Mouse (Mus musculus) stomach, embryonic 16.5 days (tissue): ENCODE data around the gene Ppp2r5a. TPM values are rescaled to one million over a fixed set of nuclear protein-coding genes. Genes with fewer than 3 reads are reported as not detected.

Experiments
- ATAC-seq: fragments of 200-750 bp; cut with Nextera tagmentation; 2 replicates; pipeline ENCODE4 v1.8.0; 2017; ENCODE audit warnings: moderate number of reproducible peaks, moderate TSS enrichment; ENCODE audit not compliant: insufficient read depth, low FRiP score
- H3K27ac ChIP-seq: fragments of 300-500 bp; sonication (generic); 2 replicates; pipeline ENCODE4 v1.5.1; 2014; ENCODE audit warnings: low read length
- H3K27me3 ChIP-seq: fragments of 300-500 bp; sonication (generic); 2 replicates; pipeline ENCODE4 v1.6.1; 2014; ENCODE audit warnings: low read length, control low read depth, mixed read lengths; ENCODE audit not compliant: control insufficient read depth, insufficient read depth
- H3K36me3 ChIP-seq: fragments of 300-500 bp; sonication (generic); 2 replicates; pipeline ENCODE4 v1.6.1; 2014; ENCODE audit warnings: low read length; ENCODE audit not compliant: control insufficient read depth, insufficient read depth
- H3K4me1 ChIP-seq: fragments of 300-500 bp; sonication (generic); 2 replicates; pipeline ENCODE4 v1.6.1; 2014; ENCODE audit warnings: low read length, control low read depth, mixed read lengths; ENCODE audit not compliant: control insufficient read depth, insufficient read depth
- H3K4me2 ChIP-seq: fragments of 300-500 bp; sonication (generic); 2 replicates; pipeline ENCODE4 v1.6.1; 2014; ENCODE audit warnings: low read depth, low read length, mixed read lengths
- H3K4me3 ChIP-seq: fragments of 300-500 bp; sonication (generic); replicated peaks from 2 replicates; pipeline ENCODE4 v1.5.1; 2014; ENCODE audit warnings: mild to moderate bottlenecking, low read length
- H3K9ac ChIP-seq: fragments of 300-500 bp; sonication (generic); 2 replicates; pipeline ENCODE4 v1.6.1; 2014; ENCODE audit warnings: low read length
- H3K9me3 ChIP-seq: fragments of 300-500 bp; sonication (generic); replicated peaks from 2 replicates; pipeline ENCODE4 v1.6.1; 2016; ENCODE audit warnings: low read length, control low read depth; ENCODE audit not compliant: control insufficient read depth
- WGBS: fragments of 180-500 bp; shearing (Covaris S2); extraction: QIAGEN DNeasy Blood & Tissue Kit; methylation state at CpG from one replicate; pipeline ENCODE4 v1.1.7; 2014; 5-methylcytosine and 5-hydroxymethylcytosine counted together
- polyA plus RNA-seq: library from polyadenylated mRNA; unstranded; fragments of >200 nt; fragmentation: Nextera tagmentation; extraction: Ambion mirVana; gene quantifications from 2 replicates; pipeline ENCODE4 v1.2.1, GENCODE M21; 2015

The Ppp2r5a gene
- polyA plus RNA-seq, 1 experiment from 2014 or later: 14.7 TPM

GRCm38 (mm10) chr1:191375644-191375998 lies 27.5 kb downstream of the Ppp2r5a start:
- H3K36me3 ChIP-seq: no peaks in the 10 kb centered on the region
- ATAC-seq: no peak
- no peaks in the 10 kb centered on the region for H3K9me3 ChIP-seq
- no peak overlapping the region for H3K9ac ChIP-seq
- no peak overlapping the region for H3K27ac ChIP-seq
- no peaks in the 10 kb centered on the region for H3K27me3 ChIP-seq
- 83% methylated on average over 5 of the region's 5 CpGs for WGBS
- H3K4me2 ChIP-seq: no peak overlapping the region
- H3K4me3 ChIP-seq: no peak overlapping the region
- H3K4me1 ChIP-seq: no peaks in the 10 kb centered on the region

GRCm38 (mm10) chr1:191374993-191375643 lies 28.0 kb downstream of the Ppp2r5a start:
- 82% methylated on average over 10 of the region's 10 CpGs for WGBS
- Histone ChIP-seq H3K36me3 (no peaks in the 10 kb centered on the region), H3K27ac (no peak overlapping the region), H3K4me2 (no peak overlapping the region), H3K4me3 (no peak overlapping the region), H3K27me3 (no peaks in the 10 kb centered on the region), H3K9ac (no peak overlapping the region), H3K9me3 (no peaks in the 10 kb centered on the region), H3K4me1 (no peaks in the 10 kb centered on the region)
- no peak for ATAC-seq

- H3K9ac ChIP-seq: no peak overlapping the region
- H3K36me3 ChIP-seq: 0 out of 2 replicates have a peak, but pooled peaks cover 3% of the 10 kb centered on the region
- no peaks in the 10 kb centered on the region for H3K27me3 ChIP-seq
- H3K27ac ChIP-seq: no peak overlapping the region
- H3K4me2 ChIP-seq: no peak overlapping the region
- ATAC-seq: no peak
- H3K4me3 ChIP-seq: no peak overlapping the region
- H3K9me3 ChIP-seq: no peaks in the 10 kb centered on the region
- no peaks in the 10 kb centered on the region for H3K4me1 ChIP-seq
These were observed 33.9 kb downstream of the Ppp2r5a start for GRCm38 (mm10) chr1:191369140-191369539.

GRCm38 (mm10) chr1:191368193-191368592 lies 34.9 kb downstream of the Ppp2r5a start:
- WGBS: 77% methylated on average over 4 of the region's 4 CpGs

GRCm38 (mm10) chr1:191364477-191364876 lies 38.6 kb downstream of the Ppp2r5a start:
- H3K4me1 ChIP-seq: no peaks in the 10 kb centered on the region
- H3K4me2 ChIP-seq: no peak overlapping the region
- ATAC-seq: no peak
- no peaks in the 10 kb centered on the region for H3K27me3 ChIP-seq
- H3K9ac ChIP-seq: no peak overlapping the region
- H3K36me3 ChIP-seq: 0 out of 2 replicates have a peak, but pooled peaks cover 5% of the 10 kb centered on the region
- 75% methylated on average over 4 of the region's 4 CpGs for WGBS
- no peaks in the 10 kb centered on the region for H3K9me3 ChIP-seq
- H3K27ac ChIP-seq: no peak overlapping the region
- H3K4me3 ChIP-seq: no peak overlapping the region

More at GRCm38 (mm10) chr1:191368193-191368592, 34.9 kb downstream of the Ppp2r5a start:
- H3K4me2 ChIP-seq: no peak overlapping the region
- no peak overlapping the region for H3K27ac ChIP-seq
- H3K9me3 ChIP-seq: no peaks in the 10 kb centered on the region
- no peaks in the 10 kb centered on the region for H3K27me3 ChIP-seq
- H3K4me1 ChIP-seq: no peaks in the 10 kb centered on the region
- 0 out of 2 replicates have a peak, but pooled peaks cover 3% of the 10 kb centered on the region for H3K36me3 ChIP-seq
- H3K4me3 ChIP-seq: no peak overlapping the region
- ATAC-seq: no peak
- no peak overlapping the region for H3K9ac ChIP-seq

GRCm38 (mm10) chr1:191362412-191362811 lies 40.7 kb downstream of the Ppp2r5a start:
- H3K27me3 ChIP-seq: no peaks in the 10 kb centered on the region
- H3K9ac ChIP-seq: no peak overlapping the region
- no peaks in the 10 kb centered on the region for H3K4me1 ChIP-seq
- H3K27ac ChIP-seq: no peak overlapping the region
- H3K4me3 ChIP-seq: no peak overlapping the region
- 83% methylated on average over 6 of the region's 6 CpGs for WGBS
- no peak overlapping the region for H3K4me2 ChIP-seq
- H3K9me3 ChIP-seq: no peaks in the 10 kb centered on the region
- 0 out of 2 replicates have a peak, but pooled peaks cover 10% of the 10 kb centered on the region for H3K36me3 ChIP-seq
- no peak for ATAC-seq

GRCm38 (mm10) chr1:191359478-191359877 lies 43.6 kb downstream of the Ppp2r5a start:
- Histone ChIP-seq H3K4me2 (no peak overlapping the region), H3K27me3 (no peaks in the 10 kb centered on the region), H3K36me3 (0 out of 2 replicates have a peak, but pooled peaks cover 15% of the 10 kb centered on the region), H3K9ac (no peak overlapping the region), H3K27ac (no peak overlapping the region), H3K9me3 (no peaks in the 10 kb centered on the region), H3K4me3 (no peak overlapping the region), H3K4me1 (no peaks in the 10 kb centered on the region)
- WGBS: 85% methylated on average over 7 of the region's 7 CpGs
- no peak for ATAC-seq

- no peak overlapping the region for H3K27ac ChIP-seq
- H3K27me3 ChIP-seq: no peaks in the 10 kb centered on the region
- H3K9me3 ChIP-seq: no peaks in the 10 kb centered on the region
- H3K4me1 ChIP-seq: no peaks in the 10 kb centered on the region
- no peak overlapping the region for H3K9ac ChIP-seq
- H3K4me3 ChIP-seq: no peak overlapping the region
- no peak overlapping the region for H3K4me2 ChIP-seq
- H3K36me3 ChIP-seq: peaks cover 20% of the 10 kb centered on the region; the same call in 1 of the 2 replicates
- WGBS: 79% methylated on average over 1 of the region's 1 CpGs
- ATAC-seq: no peak
These were observed 46.1 kb downstream of the Ppp2r5a start for GRCm38 (mm10) chr1:191356936-191357335.

- Histone ChIP-seq H3K4me3 (no peak overlapping the region), H3K4me1 (peaks cover 8% of the 10 kb centered on the region; the same call in 1 of the 2 replicates), H3K27me3 (no peaks in the 10 kb centered on the region), H3K36me3 (peaks cover 16% of the 10 kb centered on the region; the same call in 1 of the 2 replicates), H3K9ac (no peak overlapping the region), H3K4me2 (no peak overlapping the region), H3K27ac (no peak overlapping the region), H3K9me3 (no peaks in the 10 kb centered on the region)
- no peak for ATAC-seq
- 93% methylated on average over 4 of the region's 4 CpGs for WGBS
These were observed 49.2 kb downstream of the Ppp2r5a start for GRCm38 (mm10) chr1:191353836-191354235.
